Mouse (Mus musculus): ENCODE data around the gene Ralgps2.
A peak's percentile ranks its signal among the peaks of the same experiment; 100 is the strongest.

Ralgps2 gene

GRCm38 (mm10) chr1:156909265-156909664, 30.2 kb downstream of the Ralgps2 start:
- no peak for DNase-seq (ENCODE audit: low read depth, low spot score)

GRCm38 (mm10) chr1:156905660-156906059, 33.8 kb downstream of the Ralgps2 start:
- DNase-seq (ENCODE audit: low read depth, low spot score): no peak

- no peak for DNase-seq (ENCODE audit: low read depth, low spot score)
Observed at GRCm38 (mm10) chr1:156903899-156904298, 35.5 kb downstream of the Ralgps2 start.

- no peak for DNase-seq (ENCODE audit: low read depth, low spot score)
Observed at GRCm38 (mm10) chr1:156901689-156902088, 37.7 kb downstream of the Ralgps2 start.

- no peak for DNase-seq (ENCODE audit: low read depth, low spot score)
Observed at GRCm38 (mm10) chr1:156891561-156891960, 47.9 kb downstream of the Ralgps2 start.

GRCm38 (mm10) chr1:156888830-156889229, 50.6 kb downstream of the Ralgps2 start:
- no peak for DNase-seq (ENCODE audit: low read depth, low spot score)

GRCm38 (mm10) chr1:156885879-156886278, 53.5 kb downstream of the Ralgps2 start:
- DNase-seq (ENCODE audit: low read depth, low spot score): no peak

- DNase-seq (ENCODE audit: low read depth, low spot score): no peak
Observed at GRCm38 (mm10) chr1:156884782-156885181, 54.6 kb downstream of the Ralgps2 start.

GRCm38 (mm10) chr1:156870616-156871015, 68.8 kb downstream of the Ralgps2 start:
- DNase-seq (ENCODE audit: low read depth, low spot score): no peak

GRCm38 (mm10) chr1:156870028-156870427, 69.4 kb downstream of the Ralgps2 start:
- no peak for DNase-seq (ENCODE audit: low read depth, low spot score)

- DNase-seq (ENCODE audit: low read depth, low spot score): no peak
Observed at GRCm38 (mm10) chr1:156864240-156864639, 75.2 kb downstream of the Ralgps2 start.

- no peak for DNase-seq (ENCODE audit: low read depth, low spot score)
Observed at GRCm38 (mm10) chr1:156863726-156864125, 75.7 kb downstream of the Ralgps2 start.

GRCm38 (mm10) chr1:156861475-156862043, 77.9 kb downstream of the Ralgps2 start:
- DNase-seq (ENCODE audit: low read depth, low spot score): no peak

- no peak for DNase-seq (ENCODE audit: low read depth, low spot score)
Observed at GRCm38 (mm10) chr1:156860266-156860665, 79.2 kb downstream of the Ralgps2 start.

GRCm38 (mm10) chr1:156859711-156860250, 79.6 kb downstream of the Ralgps2 start:
- DNase-seq (ENCODE audit: low read depth, low spot score): no peak

- no peak for DNase-seq (ENCODE audit: low read depth, low spot score)
Observed at GRCm38 (mm10) chr1:156859156-156859555, 80.3 kb downstream of the Ralgps2 start.

GRCm38 (mm10) chr1:156856666-156857065, 82.8 kb downstream of the Ralgps2 start:
- no peak for DNase-seq (ENCODE audit: low read depth, low spot score)

- DNase-seq (ENCODE audit: low read depth, low spot score): no peak
Observed at GRCm38 (mm10) chr1:156854558-156854957, 84.9 kb downstream of the Ralgps2 start.

- no peak for DNase-seq (ENCODE audit: low read depth, low spot score)
Observed at GRCm38 (mm10) chr1:156852872-156853271, 86.6 kb downstream of the Ralgps2 start.

GRCm38 (mm10) chr1:156852409-156852808, 87.0 kb downstream of the Ralgps2 start:
- peak; percentile 26 for DNase-seq (ENCODE audit: low read depth, low spot score)

GRCm38 (mm10) chr1:156847098-156847497, 92.3 kb downstream of the Ralgps2 start:
- DNase-seq (ENCODE audit: low read depth, low spot score): no peak

- no peak for DNase-seq (ENCODE audit: low read depth, low spot score)
Observed at GRCm38 (mm10) chr1:156841625-156842339, 97.6 kb downstream of the Ralgps2 start.

GRCm38 (mm10) chr1:156838695-156839094, 100.7 kb downstream of the Ralgps2 start:
- DNase-seq (ENCODE audit: low read depth, low spot score): peak; percentile 72

Measured in embryo, embryonic 11.5 days (tissue).